Mouse (Mus musculus) olfactory bulb, adult 2 months (tissue): ENCODE data around the gene Cdk15.

Source experiments
- CTCF ChIP-seq: fragments of 200-500 bp; IDR thresholded peaks from 2 replicates; pipeline ENCODE4 v1.5.1; 2012; ENCODE audit warnings: low read depth, mild to moderate bottlenecking, low read length, moderate library complexity; ENCODE audit not compliant: insufficient read depth
- POLR2A ChIP-seq: fragments of 200-500 bp; IDR thresholded peaks from 2 replicates; pipeline ENCODE4 v1.6.1; 2012; ENCODE audit warnings: mild to moderate bottlenecking, low read depth, low read length, moderate library complexity; ENCODE audit not compliant: insufficient read depth

GRCm38 (mm10) chr1:59313154-59313940 lies 56.6 kb downstream of the Cdk15 start:
- TF ChIP-seq CTCF (no peak), POLR2A (no peak)
